Mouse (Mus musculus) intestine, embryonic 16.5 days (tissue): ENCODE measurements at regions not wholly inside any gene's neighbourhood (a gene's known extent, or its start where the extent isn't known, plus 50 kb on each side); places are given as distances from the start of the nearest gene placed in this dataset.
A peak's percentile ranks its signal among the peaks of the same experiment; 100 is the strongest.

ENCODE experiments used
- ATAC-seq: fragments of 200-750 bp; cut with Nextera tagmentation; 2 replicates; pipeline ENCODE4 v1.8.0; 2017; ENCODE audit warnings: moderate TSS enrichment, moderate library complexity
- H3K27ac ChIP-seq: fragments of 300-500 bp; sonication (generic); 2 replicates; pipeline ENCODE4 v1.5.1; 2014; ENCODE audit warnings: mild to moderate bottlenecking, low read length
- H3K27me3 ChIP-seq: fragments of 300-500 bp; sonication (generic); replicated peaks from 2 replicates; pipeline ENCODE4 v1.6.1; 2014; ENCODE audit warnings: low read length, control low read depth, mixed read lengths; ENCODE audit not compliant: control insufficient read depth, insufficient read depth
- H3K36me3 ChIP-seq: fragments of 300-500 bp; sonication (generic); 2 replicates; pipeline ENCODE4 v1.6.1; 2014; ENCODE audit warnings: low read length, control low read depth; ENCODE audit not compliant: control insufficient read depth, insufficient read depth
- H3K4me1 ChIP-seq: fragments of 300-500 bp; sonication (generic); 2 replicates; pipeline ENCODE4 v1.6.1; 2014; ENCODE audit warnings: low read length, control low read depth, mixed read lengths; ENCODE audit not compliant: control insufficient read depth, insufficient read depth
- H3K4me2 ChIP-seq: fragments of 300-500 bp; sonication (generic); 2 replicates; pipeline ENCODE4 v1.6.1; 2014; ENCODE audit warnings: low read depth, low read length, control low read depth
- H3K4me3 ChIP-seq: fragments of 300-500 bp; sonication (generic); 2 replicates; pipeline ENCODE4 v1.5.1; 2014; ENCODE audit warnings: mild to moderate bottlenecking, low read length
- H3K9ac ChIP-seq: fragments of 300-500 bp; sonication (generic); 2 replicates; pipeline ENCODE4 v1.6.1; 2014; ENCODE audit warnings: low read depth, low read length
- H3K9me3 ChIP-seq: fragments of 300-500 bp; sonication (generic); 2 replicates; pipeline ENCODE4 v1.6.1; 2016; ENCODE audit warnings: low read length, control low read depth; ENCODE audit not compliant: control insufficient read depth
- WGBS: fragments of 180-500 bp; shearing (Covaris S2); extraction: QIAGEN DNeasy Blood & Tissue Kit; methylation state at CpG from one replicate; pipeline ENCODE4 v1.1.7; 2014; 5-methylcytosine and 5-hydroxymethylcytosine counted together

DNA sequence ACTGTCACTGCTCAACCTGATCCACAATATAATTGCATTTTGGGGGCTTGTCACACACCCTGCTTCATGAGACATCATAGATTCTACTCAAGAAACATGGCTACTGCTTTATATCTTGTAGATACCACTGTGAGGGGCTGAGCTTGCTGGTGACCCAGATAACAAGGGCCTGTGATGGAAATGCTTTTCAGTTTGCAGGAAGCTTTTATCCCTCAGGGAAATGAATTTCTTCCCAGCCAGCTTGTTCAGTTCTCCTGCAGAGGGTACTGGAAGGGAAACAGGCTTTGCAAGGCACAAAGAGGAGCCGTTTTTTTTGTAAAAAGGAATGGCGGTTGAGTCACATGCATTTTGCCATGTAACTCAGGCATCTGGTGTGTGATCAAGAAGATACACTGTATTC is 218.8 kb upstream of the Krr1 start:
- 91% methylated on average over 2 of the region's 2 CpGs for WGBS

GRCm38 (mm10) chr10:111755964-111756363 is 216.5 kb upstream of the Krr1 start:
- no peaks in the 10 kb centered on the region for H3K36me3 ChIP-seq
- H3K27ac ChIP-seq: no peak overlapping the region
- H3K4me3 ChIP-seq: no peak overlapping the region
- H3K27me3 ChIP-seq: no peaks in the 10 kb centered on the region
- 43% methylated on average over 1 of the region's 1 CpGs for WGBS
- H3K9me3 ChIP-seq: no peaks in the 10 kb centered on the region
- no peak overlapping the region for H3K4me2 ChIP-seq
- H3K9ac ChIP-seq: no peak overlapping the region
- H3K4me1 ChIP-seq: no peaks in the 10 kb centered on the region
- no peak for ATAC-seq

More for the DNA sequence above, 218.8 kb upstream of the Krr1 start:
- no peak overlapping the region for H3K4me2 ChIP-seq
- no peaks in the 10 kb centered on the region for H3K9me3 ChIP-seq
- H3K4me3 ChIP-seq: no peak overlapping the region
- no peaks in the 10 kb centered on the region for H3K36me3 ChIP-seq
- H3K9ac ChIP-seq: no peak overlapping the region
- no peaks in the 10 kb centered on the region for H3K27me3 ChIP-seq
- no peak overlapping the region for H3K27ac ChIP-seq
- ATAC-seq: no peak
- H3K4me1 ChIP-seq: no peaks in the 10 kb centered on the region

GRCm38 (mm10) chr10:111756528-111756927 is 215.9 kb upstream of the Krr1 start:
- WGBS: 66% methylated on average over 5 of the region's 5 CpGs
- Histone ChIP-seq H3K4me1 (no peaks in the 10 kb centered on the region), H3K4me2 (0 out of 2 replicates have a peak overlapping the region, but pooled peaks have one; percentile 6), H3K27ac (no peak overlapping the region), H3K9me3 (no peaks in the 10 kb centered on the region), H3K36me3 (no peaks in the 10 kb centered on the region), H3K27me3 (no peaks in the 10 kb centered on the region), H3K9ac (no peak overlapping the region), H3K4me3 (no peak overlapping the region)
- ATAC-seq: peak; percentile 82

DNA sequence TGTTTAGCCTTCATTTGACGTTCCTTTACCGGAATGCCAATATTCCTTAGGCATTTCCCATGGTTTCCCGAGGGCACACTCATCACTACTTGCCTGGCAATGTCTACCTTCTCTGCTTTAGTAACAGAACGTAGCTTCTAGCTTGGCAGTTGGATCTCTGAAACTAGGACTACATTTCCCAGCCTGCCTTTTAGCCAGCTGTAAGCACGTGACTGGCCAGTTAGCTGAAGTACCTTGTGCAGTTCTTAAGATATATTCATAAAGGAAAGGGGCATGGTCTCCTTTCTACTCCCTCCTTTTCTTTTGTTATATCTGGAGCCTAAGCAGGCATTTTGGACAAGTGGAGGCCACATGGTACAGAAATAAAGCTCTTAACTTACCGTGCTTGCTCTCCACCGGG is 214.8 kb upstream of the Krr1 start:
- no peak for ATAC-seq
- Histone ChIP-seq H3K27me3 (no peaks in the 10 kb centered on the region), H3K4me1 (no peaks in the 10 kb centered on the region), H3K36me3 (no peaks in the 10 kb centered on the region), H3K27ac (no peak overlapping the region), H3K4me2 (no peak overlapping the region), H3K9ac (no peak overlapping the region), H3K4me3 (no peak overlapping the region), H3K9me3 (no peaks in the 10 kb centered on the region)
- WGBS: 77% methylated on average over 7 of the region's 7 CpGs

GRCm38 (mm10) chr10:111759505-111759904 is 213.0 kb upstream of the Krr1 start:
- ATAC-seq: no peak
- no peaks in the 10 kb centered on the region for H3K9me3 ChIP-seq
- H3K9ac ChIP-seq: no peak overlapping the region
- no peaks in the 10 kb centered on the region for H3K36me3 ChIP-seq
- H3K4me2 ChIP-seq: no peak overlapping the region
- H3K4me1 ChIP-seq: no peaks in the 10 kb centered on the region
- no peak overlapping the region for H3K27ac ChIP-seq
- no peak overlapping the region for H3K4me3 ChIP-seq
- H3K27me3 ChIP-seq: no peaks in the 10 kb centered on the region
- 71% methylated on average over 3 of the region's 3 CpGs for WGBS

- WGBS: 84% methylated on average over 8 of the region's 8 CpGs
- no peaks in the 10 kb centered on the region for H3K27me3 ChIP-seq
- H3K4me1 ChIP-seq: no peaks in the 10 kb centered on the region
- H3K9me3 ChIP-seq: no peaks in the 10 kb centered on the region
- H3K27ac ChIP-seq: no peak overlapping the region
- H3K36me3 ChIP-seq: no peaks in the 10 kb centered on the region
- ATAC-seq: no peak
- no peak overlapping the region for H3K4me2 ChIP-seq
- no peak overlapping the region for H3K4me3 ChIP-seq
- H3K9ac ChIP-seq: no peak overlapping the region
These were observed 209.5 kb upstream of the Krr1 start for GRCm38 (mm10) chr10:111762751-111763528.

DNA sequence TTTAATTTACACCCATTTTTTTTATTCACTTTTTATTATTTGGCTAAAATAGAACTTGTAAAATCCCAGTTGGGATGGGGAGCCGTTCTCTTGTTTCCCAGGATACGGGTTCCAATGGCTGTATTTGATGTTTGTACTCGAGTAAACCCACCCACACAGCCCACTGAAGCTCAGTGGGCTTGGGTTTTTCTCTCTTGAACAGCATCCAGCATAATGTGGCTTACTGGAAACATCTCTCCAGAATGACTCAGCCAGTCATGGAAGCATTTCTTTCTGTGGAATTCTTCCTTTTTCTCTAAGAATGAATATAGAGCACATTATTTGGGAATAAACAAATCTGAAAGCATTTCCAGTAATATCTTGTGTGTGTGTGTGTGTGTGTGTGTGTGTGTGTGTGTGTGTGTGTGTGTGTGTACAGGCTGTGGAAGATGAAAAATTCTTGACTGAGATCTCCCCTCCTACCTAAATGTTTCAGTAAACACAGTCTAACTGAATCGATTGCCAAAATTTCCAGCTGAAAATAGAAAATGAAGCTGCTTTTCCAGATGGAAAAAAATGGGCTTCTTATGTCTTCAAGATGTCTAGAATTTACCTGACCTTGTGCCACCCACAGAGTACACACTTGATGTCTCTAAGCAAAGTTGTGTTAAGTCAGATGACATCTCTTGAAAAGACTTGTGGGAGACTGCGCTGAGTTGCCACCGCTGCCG is 205.3 kb upstream of the Krr1 start:
- ATAC-seq: no peak
- H3K9ac ChIP-seq: no peak overlapping the region
- H3K9me3 ChIP-seq: no peaks in the 10 kb centered on the region
- H3K27me3 ChIP-seq: no peaks in the 10 kb centered on the region
- no peaks in the 10 kb centered on the region for H3K36me3 ChIP-seq
- 82% methylated on average over 7 of the region's 7 CpGs for WGBS
- no peak overlapping the region for H3K4me2 ChIP-seq
- H3K4me3 ChIP-seq: no peak overlapping the region
- H3K27ac ChIP-seq: peak overlapping the region; percentile 21; the same call in 1 of the 2 replicates
- H3K4me1 ChIP-seq: no peaks in the 10 kb centered on the region

DNA sequence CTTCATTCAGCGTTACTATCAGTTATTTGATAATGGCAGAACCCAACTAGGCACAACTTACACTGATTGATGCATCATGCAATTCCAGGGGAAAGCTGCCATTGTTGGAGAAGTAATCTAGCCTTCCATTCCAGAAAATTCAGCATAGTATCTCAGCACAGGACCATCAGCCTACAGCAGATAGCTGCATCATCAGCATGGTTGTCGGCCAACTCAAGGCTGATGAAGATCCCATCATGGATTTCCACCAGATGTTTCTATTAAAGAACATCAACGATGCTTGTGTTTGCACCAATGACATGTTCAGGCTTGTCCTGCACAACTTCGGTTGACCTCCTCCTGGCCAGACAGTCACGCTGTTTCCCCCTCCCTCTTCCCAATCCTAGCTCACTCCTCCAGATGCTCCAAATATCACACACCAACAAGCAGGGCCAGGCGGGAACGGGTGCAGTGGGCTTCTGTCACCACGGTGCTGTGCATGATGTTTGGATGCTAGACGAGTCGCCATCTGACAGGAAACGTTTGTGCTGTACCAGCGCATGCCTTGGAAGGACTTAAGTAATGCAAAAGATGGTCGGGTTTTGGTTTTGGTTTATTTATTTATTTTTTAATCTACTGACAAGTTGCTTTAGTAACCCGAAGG is 204.5 kb upstream of the Krr1 start:
- Histone ChIP-seq H3K36me3 (no peaks in the 10 kb centered on the region), H3K4me3 (no peak overlapping the region), H3K27ac (peak overlapping the region; percentile 21; the same call in 1 of the 2 replicates), H3K9ac (no peak overlapping the region), H3K9me3 (no peaks in the 10 kb centered on the region), H3K4me2 (no peak overlapping the region), H3K4me1 (no peaks in the 10 kb centered on the region), H3K27me3 (no peaks in the 10 kb centered on the region)
- ATAC-seq: no peak
- 84% methylated on average over 14 of the region's 14 CpGs for WGBS

GRCm38 (mm10) chr10:111769486-111770002 is 202.9 kb upstream of the Krr1 start:
- no peaks in the 10 kb centered on the region for H3K9me3 ChIP-seq
- H3K4me3 ChIP-seq: no peak overlapping the region
- H3K4me2 ChIP-seq: no peak overlapping the region
- H3K36me3 ChIP-seq: no peaks in the 10 kb centered on the region
- 59% methylated on average over 9 of the region's 9 CpGs for WGBS
- ATAC-seq: no peak
- no peaks in the 10 kb centered on the region for H3K4me1 ChIP-seq
- no peak overlapping the region for H3K27ac ChIP-seq
- no peak overlapping the region for H3K9ac ChIP-seq
- H3K27me3 ChIP-seq: no peaks in the 10 kb centered on the region
